Mouse (Mus musculus) hindbrain, embryonic 13.5 days (tissue): ENCODE measurements around the gene Smg9. TPM values are rescaled to one million over a fixed set of nuclear protein-coding genes. Genes with fewer than 3 reads are reported as not detected.

Experiments used
- ATAC-seq: fragments of 200-750 bp; cut with Nextera tagmentation; 2 replicates; pipeline ENCODE4 v1.8.0; 2017; ENCODE audit warnings: moderate TSS enrichment; ENCODE audit not compliant: low FRiP score
- H3K27ac ChIP-seq: fragments of 300-500 bp; sonication (generic); 2 replicates; pipeline ENCODE4 v1.5.1; 2015; ENCODE audit warnings: inconsistent platforms, mild to moderate bottlenecking, moderate library complexity
- H3K27me3 ChIP-seq: fragments of 300-500 bp; sonication (generic); 2 replicates; pipeline ENCODE4 v1.6.1; 2015; ENCODE audit warnings: mild to moderate bottlenecking, inconsistent platforms
- H3K36me3 ChIP-seq: fragments of 300-500 bp; sonication (generic); 2 replicates; pipeline ENCODE4 v1.6.1; 2015; ENCODE audit warnings: mild to moderate bottlenecking, inconsistent platforms
- H3K4me1 ChIP-seq: fragments of 300-500 bp; sonication (generic); replicated peaks from 2 replicates; pipeline ENCODE4 v1.6.1; 2015; ENCODE audit warnings: inconsistent platforms
- H3K4me2 ChIP-seq: fragments of 300-500 bp; sonication (generic); 2 replicates; pipeline ENCODE4 v1.6.1; 2015; ENCODE audit warnings: inconsistent platforms, mild to moderate bottlenecking, moderate library complexity
- H3K4me3 ChIP-seq: fragments of 300-500 bp; sonication (generic); 2 replicates; pipeline ENCODE4 v1.5.1; 2015; ENCODE audit warnings: mild to moderate bottlenecking, inconsistent platforms
- H3K9ac ChIP-seq: fragments of 300-500 bp; sonication (generic); 2 replicates; pipeline ENCODE4 v1.6.1; 2015; ENCODE audit warnings: mild to moderate bottlenecking, inconsistent platforms
- H3K9me3 ChIP-seq: fragments of 300-500 bp; sonication (generic); 2 replicates; pipeline ENCODE4 v1.6.1; 2016; ENCODE audit warnings: inconsistent platforms
- WGBS: fragments of 180-500 bp; shearing (Covaris S2); methylation state at CpG from one replicate; pipeline ENCODE4 v1.1.7; 2015; 5-methylcytosine and 5-hydroxymethylcytosine counted together
- polyA plus RNA-seq: library from polyadenylated mRNA; unstranded; fragments of >200 nt; fragmentation: Nextera tagmentation; extraction: Ambion mirVana; gene quantifications from 2 replicates; pipeline ENCODE4 v1.2.1, GENCODE M21; 2015

The Smg9 gene
- polyA plus RNA-seq, 1 experiment from 2014 or later = 31.3 TPM

DNA sequence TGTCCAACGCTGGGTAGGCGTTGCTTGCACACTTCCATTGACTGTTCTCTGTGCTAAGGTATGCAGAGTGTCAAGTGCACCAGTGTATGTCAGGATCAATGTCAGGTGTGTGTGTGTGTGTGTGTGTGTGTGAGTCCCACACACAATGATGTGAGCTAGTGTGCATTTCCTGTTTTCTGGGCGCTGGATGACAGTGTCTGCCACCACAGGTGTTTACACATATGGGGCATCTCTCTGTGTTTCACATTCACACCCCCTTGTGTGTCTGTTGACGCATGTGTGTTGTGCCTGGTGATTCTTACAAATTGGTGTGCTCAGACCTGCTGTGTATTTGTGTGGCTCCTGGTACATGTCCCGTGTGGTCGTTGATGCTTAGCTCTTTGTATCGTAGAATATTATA is 30.5 kb upstream of the Smg9 start:
- Histone ChIP-seq H3K27me3 (no peaks in the 10 kb centered on the region), H3K4me3 (no peak overlapping the region), H3K9ac (no peak overlapping the region), H3K4me1 (peaks cover 18% of the 10 kb centered on the region), H3K27ac (no peak overlapping the region), H3K36me3 (no peaks in the 10 kb centered on the region), H3K9me3 (no peaks in the 10 kb centered on the region), H3K4me2 (no peak overlapping the region)
- no peak for ATAC-seq
- 88% methylated on average over 7 of the region's 7 CpGs for WGBS

DNA sequence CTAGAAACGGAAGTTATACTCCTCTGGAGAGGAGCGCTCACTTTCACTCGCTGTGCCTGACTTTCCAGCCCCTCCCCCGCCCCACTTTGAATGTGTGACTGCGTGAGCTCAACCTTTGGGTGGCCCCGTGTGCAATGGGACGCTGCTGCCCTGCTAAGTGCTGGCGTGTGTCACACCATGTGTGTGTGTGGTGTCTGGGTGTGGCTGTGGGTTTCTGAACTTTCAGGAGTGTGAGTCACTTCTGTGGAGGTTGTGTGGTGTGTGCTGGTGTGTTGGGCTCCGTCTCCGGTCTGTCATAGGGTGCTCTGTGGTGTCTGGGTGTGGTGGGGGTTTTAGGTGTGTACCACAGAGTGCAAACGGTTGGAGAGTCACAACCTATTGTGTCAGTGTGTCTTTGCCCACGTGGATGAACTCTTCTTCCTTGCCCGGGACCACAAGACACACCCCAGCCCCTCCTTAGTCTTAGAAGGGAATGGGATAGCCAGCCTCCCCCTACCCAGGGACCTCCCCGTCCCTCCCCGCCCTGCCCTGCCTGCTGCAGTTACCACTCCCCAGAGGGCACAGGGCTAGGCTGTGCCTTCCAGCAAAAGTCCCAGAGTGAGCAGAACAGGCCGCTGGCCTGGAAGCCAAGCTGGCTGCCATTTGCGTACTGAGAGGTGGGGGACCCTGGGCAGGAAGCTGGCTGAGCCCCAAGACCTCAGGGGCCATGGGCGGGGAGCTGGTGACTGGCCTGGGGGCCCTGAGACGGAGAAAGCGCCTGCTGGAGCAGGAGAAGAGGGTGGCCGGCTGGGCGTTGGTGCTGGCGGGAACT is 29.5 kb upstream of the Smg9 start, which contains the start of gene Kcnn4:
Gene Kcnn4, plus strand, starts transcription at position 533 of the 811 bp plus-strand sequence.
- Histone ChIP-seq H3K36me3 (no peaks in the 10 kb centered on the region), H3K4me3 (no peak within 1 kb of the TSS), H3K9me3 (no peaks in the 10 kb centered on the region), H3K9ac (no peak within 1 kb of the TSS), H3K27me3 (no peaks in the 10 kb centered on the region), H3K4me2 (no peak within 1 kb of the TSS), H3K4me1 (peaks cover 20% of the 10 kb centered on the region), H3K27ac (no peak within 1 kb of the TSS)
- 44% methylated on average over 23 of the region's 23 CpGs for WGBS
- no peak for ATAC-seq

DNA sequence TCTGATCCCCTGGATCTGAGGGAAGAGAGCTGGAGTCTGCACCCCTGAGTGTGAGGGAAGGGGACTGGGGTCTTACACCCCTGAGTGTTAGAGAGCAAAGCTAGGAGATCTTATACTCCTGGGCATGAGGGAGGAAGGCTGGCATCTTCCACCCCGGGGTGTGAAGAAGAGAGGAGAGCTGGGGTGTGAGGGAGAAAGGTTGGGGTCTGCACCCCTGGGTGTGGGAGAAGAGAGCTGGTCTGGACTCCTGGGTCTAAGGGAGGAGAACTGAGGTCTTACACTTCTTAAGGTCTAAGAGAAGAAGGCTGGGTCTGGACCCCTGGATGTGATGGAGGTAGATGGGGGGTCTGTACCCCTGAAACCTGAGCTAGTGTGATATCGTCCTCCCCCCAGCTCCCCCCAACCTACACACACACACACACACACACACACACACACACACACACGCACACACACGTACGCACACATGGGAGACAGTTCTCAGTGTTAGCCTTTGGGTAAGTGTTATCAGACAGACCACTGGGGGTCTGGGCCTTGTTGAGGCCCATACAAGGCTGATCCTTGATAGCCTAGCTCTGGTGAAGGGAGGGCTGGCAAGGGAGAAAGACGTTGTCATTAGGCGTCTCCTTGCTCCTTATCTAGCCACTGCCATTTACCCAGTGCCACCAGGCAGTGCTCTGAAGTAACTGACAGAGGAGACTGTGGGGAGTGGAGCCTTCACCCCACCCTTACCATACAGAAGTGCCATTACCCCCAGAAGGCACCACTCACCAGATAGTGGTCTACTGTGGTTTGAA is 28.2 kb upstream of the Smg9 start:
- no peak overlapping the region for H3K4me2 ChIP-seq

DNA sequence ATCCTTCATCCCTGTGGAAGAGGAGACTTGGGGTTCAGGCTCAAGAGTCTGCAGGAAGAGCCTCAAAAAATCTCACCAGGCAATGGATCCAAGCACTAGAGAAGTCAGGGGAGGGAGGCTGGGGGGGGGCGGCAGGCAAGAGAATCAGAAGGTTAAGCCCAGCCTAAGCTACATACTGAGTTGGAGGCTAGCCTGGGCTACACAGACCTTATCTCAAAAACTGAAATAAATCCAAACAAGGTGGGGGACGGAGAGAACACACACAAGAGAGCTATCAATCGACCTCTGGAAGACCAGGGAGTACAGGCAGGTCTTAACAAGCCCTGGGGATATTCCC is 27.6 kb upstream of the Smg9 start:
- Histone ChIP-seq H3K9ac (no peak overlapping the region), H3K4me3 (no peak overlapping the region), H3K27ac (no peak overlapping the region), H3K9me3 (no peaks in the 10 kb centered on the region), H3K36me3 (no peaks in the 10 kb centered on the region), H3K27me3 (peaks cover 4% of the 10 kb centered on the region), H3K4me1 (peaks cover 20% of the 10 kb centered on the region), H3K4me2 (no peak overlapping the region)
- ATAC-seq = no peak
- WGBS = 74% methylated on average over 3 of the region's 3 CpGs

More for the DNA sequence above, 28.2 kb upstream of the Smg9 start:
- no peak overlapping the region for H3K4me3 ChIP-seq
- 82% methylated on average over 6 of the region's 7 CpGs for WGBS
- no peak overlapping the region for H3K9ac ChIP-seq
- no peaks in the 10 kb centered on the region for H3K9me3 ChIP-seq
- H3K4me1 ChIP-seq = peaks cover 19% of the 10 kb centered on the region
- no peak overlapping the region for H3K27ac ChIP-seq
- no peaks in the 10 kb centered on the region for H3K36me3 ChIP-seq
- H3K27me3 ChIP-seq = no peaks in the 10 kb centered on the region
- no peak for ATAC-seq

DNA sequence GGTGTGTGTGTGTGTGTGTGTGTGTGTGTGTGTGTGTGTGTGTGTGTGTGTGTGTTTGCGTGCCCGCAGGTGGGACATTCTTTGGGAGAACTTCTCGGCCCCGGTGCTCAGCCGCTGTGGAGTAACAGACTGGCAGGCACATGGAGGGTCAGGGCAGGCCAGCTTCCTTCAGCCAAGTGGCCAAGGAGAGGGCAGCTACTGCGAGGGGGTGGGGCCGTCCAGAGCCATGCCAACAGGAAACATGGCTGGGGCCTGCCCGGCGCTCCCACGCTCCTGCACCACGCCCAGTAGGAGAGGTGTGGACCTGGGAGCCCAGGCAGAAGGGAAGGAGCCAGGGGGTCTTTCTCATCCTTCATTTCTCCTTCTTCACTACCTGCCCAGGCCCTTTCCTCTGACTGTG is 27.1 kb upstream of the Smg9 start:
- H3K36me3 ChIP-seq = no peaks in the 10 kb centered on the region
- H3K9me3 ChIP-seq = no peaks in the 10 kb centered on the region
- 79% methylated on average over 6 of the region's 11 CpGs for WGBS
- H3K27ac ChIP-seq = peak overlapping the region; percentile 77
- no peak overlapping the region for H3K4me3 ChIP-seq
- H3K4me2 ChIP-seq = no peak overlapping the region
- ATAC-seq = no peak
- peaks cover 26% of the 10 kb centered on the region for H3K4me1 ChIP-seq
- H3K27me3 ChIP-seq = peaks cover 9% of the 10 kb centered on the region
- no peak overlapping the region for H3K9ac ChIP-seq

DNA sequence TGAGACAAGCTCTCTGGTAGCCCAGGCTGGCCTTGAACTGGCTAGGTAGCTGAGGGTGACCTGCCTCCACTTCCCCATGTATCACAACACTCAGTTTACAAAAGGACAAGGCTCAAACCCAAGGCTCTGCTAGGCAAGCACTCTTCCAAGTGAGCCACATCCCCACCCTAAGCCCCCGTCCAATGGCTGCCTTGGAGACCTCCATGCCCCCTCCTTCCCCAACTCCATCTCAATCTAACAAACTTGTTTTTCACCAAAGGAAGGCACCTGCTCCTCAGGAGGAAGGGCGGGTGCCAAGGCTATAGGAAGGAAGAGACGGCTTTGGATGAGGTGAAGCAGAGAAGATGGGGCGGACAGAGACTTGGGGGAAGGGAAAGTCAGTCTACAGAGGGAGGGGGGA is 26.6 kb upstream of the Smg9 start:
- H3K27me3 ChIP-seq = peaks cover 13% of the 10 kb centered on the region
- H3K36me3 ChIP-seq = no peaks in the 10 kb centered on the region
- H3K9me3 ChIP-seq = no peaks in the 10 kb centered on the region
- WGBS = 73% methylated on average over 4 of the region's 4 CpGs
- H3K27ac ChIP-seq = peak overlapping the region; percentile 77
- H3K4me1 ChIP-seq = peaks cover 28% of the 10 kb centered on the region
- no peak for ATAC-seq
- H3K4me3 ChIP-seq = no peak overlapping the region
- H3K4me2 ChIP-seq = no peak overlapping the region
- no peak overlapping the region for H3K9ac ChIP-seq

DNA sequence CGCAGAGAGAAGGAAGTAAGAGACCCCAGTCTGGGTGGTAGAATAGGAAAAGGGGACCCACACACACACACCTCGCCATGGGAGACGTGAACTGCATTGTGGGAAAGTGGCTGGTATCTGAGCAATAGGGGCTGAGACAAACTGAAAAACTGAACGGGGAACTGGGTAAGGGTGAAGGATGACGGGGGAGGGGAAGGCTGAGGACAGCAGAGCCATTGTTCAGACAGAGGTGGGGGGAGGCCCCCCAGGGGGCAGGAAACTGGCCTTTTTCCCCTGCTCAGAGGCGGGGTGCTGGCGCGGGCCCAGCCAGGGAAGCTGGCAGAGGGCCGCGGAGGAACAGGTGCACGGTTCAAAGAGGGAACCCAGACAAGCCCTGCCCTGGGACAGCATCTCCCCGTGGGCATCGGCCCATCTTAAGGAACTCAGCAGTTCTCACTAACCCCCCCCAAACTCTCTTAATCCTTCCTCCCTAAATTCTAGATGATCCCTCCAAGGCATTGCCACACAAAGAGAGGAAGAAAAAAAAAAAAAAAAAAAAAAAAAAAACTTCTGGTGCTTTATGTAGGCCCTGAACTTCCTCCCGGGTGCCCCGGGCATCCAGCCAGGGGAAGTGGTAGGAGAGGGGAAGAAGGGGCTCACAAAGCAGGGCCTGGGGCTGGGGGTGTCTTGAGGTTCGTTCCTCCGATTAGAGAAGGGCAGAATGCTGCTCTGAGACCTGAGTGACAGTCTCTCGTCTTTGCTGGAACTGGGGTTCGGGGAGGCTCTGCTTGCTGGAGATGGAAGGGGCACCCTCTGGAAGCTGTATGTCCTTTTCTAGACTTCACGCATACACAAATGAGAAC is 25.7 kb upstream of the Smg9 start:
- Histone ChIP-seq H3K4me1 (peaks cover 32% of the 10 kb centered on the region), H3K27ac (peak overlapping the region; percentile 77), H3K4me3 (no peak overlapping the region), H3K4me2 (peak overlapping the region; percentile 26), H3K36me3 (no peaks in the 10 kb centered on the region), H3K9ac (no peak overlapping the region), H3K27me3 (peaks cover 13% of the 10 kb centered on the region), H3K9me3 (no peaks in the 10 kb centered on the region)
- ATAC-seq = peak; percentile 40
- 45% methylated on average over 17 of the region's 20 CpGs for WGBS

DNA sequence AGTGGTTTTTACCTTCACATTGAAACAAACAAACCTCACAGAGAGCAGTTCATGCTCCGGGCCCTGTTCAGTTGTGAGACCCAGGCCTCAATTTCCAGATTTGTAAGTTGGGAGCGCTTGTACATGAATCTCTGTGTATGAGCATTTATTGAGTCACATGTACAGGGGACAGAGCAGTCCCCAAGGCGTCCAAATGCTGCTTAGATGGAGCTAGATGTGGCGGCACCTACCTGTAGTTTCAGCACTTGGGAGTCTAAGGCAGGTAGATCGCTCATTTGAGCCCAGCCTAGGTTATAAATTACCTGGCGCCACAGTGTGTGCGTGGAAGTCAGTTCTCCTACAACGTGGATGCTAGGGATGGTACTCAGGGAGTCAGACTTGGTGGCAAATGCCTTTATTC is 23.0 kb upstream of the Smg9 start:
- Histone ChIP-seq H3K4me2 (no peak overlapping the region), H3K27ac (no peak overlapping the region), H3K4me1 (peaks cover 32% of the 10 kb centered on the region), H3K27me3 (peaks cover 14% of the 10 kb centered on the region), H3K9ac (no peak overlapping the region), H3K4me3 (no peak overlapping the region), H3K9me3 (no peaks in the 10 kb centered on the region), H3K36me3 (no peaks in the 10 kb centered on the region)
- WGBS = 89% methylated on average over 8 of the region's 8 CpGs
- no peak for ATAC-seq

DNA sequence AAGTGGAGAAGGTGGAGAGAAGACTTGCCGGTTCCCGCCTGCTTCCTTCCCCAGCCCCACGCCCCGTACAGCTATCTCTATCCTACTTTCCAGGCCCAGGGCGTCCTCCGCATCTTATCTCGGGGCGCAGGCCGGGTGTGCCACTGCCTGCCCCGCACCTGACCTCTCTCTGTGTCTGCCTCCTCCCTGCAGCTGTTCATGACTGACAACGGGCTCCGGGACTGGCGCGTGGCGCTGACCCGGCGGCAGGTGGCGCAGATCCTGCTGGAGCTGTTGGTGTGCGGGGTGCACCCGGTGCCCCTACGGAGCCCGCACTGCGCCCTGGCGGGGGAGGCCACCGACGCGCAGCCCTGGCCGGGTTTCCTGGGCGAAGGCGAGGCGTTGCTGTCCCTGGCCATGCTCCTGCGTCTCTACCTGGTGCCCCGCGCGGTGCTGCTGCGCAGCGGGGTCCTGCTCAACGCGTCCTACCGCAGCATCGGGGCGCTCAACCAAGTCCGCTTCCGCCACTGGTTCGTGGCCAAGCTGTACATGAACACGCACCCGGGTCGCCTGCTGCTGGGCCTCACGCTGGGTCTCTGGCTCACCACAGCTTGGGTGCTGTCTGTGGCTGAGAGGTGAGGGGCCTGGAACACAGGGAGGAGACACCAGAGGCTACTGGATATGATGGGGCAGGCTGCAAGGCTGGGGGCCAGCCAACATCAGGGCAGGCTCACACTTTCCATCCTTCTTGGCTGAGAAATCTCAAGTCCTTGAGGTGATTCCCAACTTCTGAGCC is 22.1 kb upstream of the Smg9 start:
- peak; percentile 26; the same call in 1 of the 2 replicates for ATAC-seq
- Histone ChIP-seq H3K4me3 (peak overlapping the region; percentile 29), H3K36me3 (no peaks in the 10 kb centered on the region), H3K9me3 (no peaks in the 10 kb centered on the region), H3K9ac (peak overlapping the region; percentile 60), H3K4me2 (peak overlapping the region; percentile 53), H3K4me1 (peaks cover 32% of the 10 kb centered on the region), H3K27me3 (peaks cover 15% of the 10 kb centered on the region), H3K27ac (0 out of 2 replicates have a peak overlapping the region, but pooled peaks have one; percentile 12)
- 6% methylated on average over 49 of the region's 49 CpGs for WGBS

DNA sequence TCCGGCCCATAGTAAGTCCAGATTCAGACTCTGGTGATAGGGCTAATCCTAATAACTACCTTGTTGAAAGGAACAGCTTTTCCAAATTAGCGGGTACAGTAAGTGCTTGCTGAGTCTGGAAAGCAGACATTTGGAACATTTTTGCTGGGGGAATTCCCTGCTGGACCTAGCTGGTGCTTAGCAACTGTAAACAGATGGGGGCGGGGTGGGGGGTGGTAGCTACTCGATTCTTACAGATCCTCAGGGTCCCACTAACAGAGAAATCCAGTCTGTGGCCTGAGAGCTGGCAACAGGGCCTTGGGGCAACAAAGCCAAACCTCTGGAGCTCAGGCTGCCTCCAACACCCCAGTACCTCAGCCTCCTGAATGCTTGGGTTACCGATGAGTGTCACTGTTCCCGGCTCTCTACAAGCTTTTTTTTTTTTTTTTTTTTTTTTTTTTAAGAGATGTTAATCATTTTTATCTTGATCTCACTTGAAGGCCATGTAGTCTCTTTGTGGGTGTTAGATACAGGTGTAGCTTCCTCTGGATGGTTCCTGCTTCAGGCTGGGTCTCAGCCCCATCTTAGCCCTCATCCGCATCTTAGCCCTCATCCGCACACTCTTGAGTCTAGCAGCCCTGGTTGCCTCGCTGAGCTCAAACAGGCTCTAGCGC is 21.2 kb upstream of the Smg9 start:
- H3K9ac ChIP-seq = no peak overlapping the region
- H3K4me1 ChIP-seq = peaks cover 24% of the 10 kb centered on the region
- ATAC-seq = no peak
- H3K9me3 ChIP-seq = no peaks in the 10 kb centered on the region
- peaks cover 15% of the 10 kb centered on the region for H3K27me3 ChIP-seq
- no peak overlapping the region for H3K4me3 ChIP-seq
- no peaks in the 10 kb centered on the region for H3K36me3 ChIP-seq
- WGBS = 76% methylated on average over 8 of the region's 10 CpGs
- no peak overlapping the region for H3K4me2 ChIP-seq
- H3K27ac ChIP-seq = no peak overlapping the region

DNA sequence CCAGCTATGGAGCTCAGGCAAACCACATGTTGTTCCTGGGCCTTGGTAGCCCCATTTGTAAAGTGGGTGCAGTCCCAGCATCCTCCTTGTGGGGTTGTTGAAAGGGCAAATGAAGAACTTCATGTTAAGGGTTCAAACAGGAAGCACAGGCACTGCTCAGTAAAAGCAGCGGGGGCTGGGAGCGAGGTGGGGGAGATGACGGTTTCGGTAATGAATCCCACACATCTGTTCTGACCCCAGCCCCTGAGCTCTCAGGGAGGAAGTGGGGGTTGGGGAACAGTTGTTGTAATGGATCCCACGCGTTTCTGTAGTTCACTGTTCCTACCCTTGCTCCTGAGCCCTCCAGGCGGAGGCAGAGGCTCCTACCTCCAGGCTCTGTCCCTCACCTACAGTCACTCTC is 19.5 kb upstream of the Smg9 start:
- H3K4me1 ChIP-seq = peaks cover 13% of the 10 kb centered on the region
- no peak overlapping the region for H3K4me2 ChIP-seq
- 71% methylated on average over 7 of the region's 7 CpGs for WGBS
- no peak overlapping the region for H3K27ac ChIP-seq
- no peak for ATAC-seq
- peaks cover 25% of the 10 kb centered on the region for H3K27me3 ChIP-seq
- no peak overlapping the region for H3K4me3 ChIP-seq
- H3K36me3 ChIP-seq = no peaks in the 10 kb centered on the region
- H3K9me3 ChIP-seq = no peaks in the 10 kb centered on the region
- H3K9ac ChIP-seq = no peak overlapping the region
